Mouse (Mus musculus): Measurements from ENCODE around the gene Fbxl17.
A peak's percentile ranks its signal among the peaks of the same experiment; 100 is the strongest.

Gene Fbxl17

GRCm38 (mm10) chr17:63459712-63460495, 39.9 kb downstream of the Fbxl17 start:
- no peak for DNase-seq

DNA sequence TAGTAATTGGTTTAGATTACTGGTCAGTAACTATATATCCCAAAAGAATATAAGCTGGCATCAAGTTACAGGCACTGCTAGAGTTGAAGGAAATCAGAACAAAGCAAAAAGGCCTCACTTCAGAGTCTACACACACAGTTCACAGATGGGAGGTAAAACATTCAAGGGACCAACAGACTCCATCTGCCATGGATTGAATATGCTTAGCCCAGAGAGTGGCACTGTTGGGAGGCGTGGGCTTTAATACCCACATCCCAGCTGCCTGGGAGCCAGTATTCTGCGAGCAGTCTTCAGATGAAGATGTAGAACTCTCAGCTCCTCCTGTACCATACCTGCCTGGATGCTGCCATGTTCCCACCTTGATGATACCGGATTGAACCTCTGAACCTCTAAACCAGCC, 41.8 kb downstream of the Fbxl17 start:
- DNase-seq: no peak

DNA sequence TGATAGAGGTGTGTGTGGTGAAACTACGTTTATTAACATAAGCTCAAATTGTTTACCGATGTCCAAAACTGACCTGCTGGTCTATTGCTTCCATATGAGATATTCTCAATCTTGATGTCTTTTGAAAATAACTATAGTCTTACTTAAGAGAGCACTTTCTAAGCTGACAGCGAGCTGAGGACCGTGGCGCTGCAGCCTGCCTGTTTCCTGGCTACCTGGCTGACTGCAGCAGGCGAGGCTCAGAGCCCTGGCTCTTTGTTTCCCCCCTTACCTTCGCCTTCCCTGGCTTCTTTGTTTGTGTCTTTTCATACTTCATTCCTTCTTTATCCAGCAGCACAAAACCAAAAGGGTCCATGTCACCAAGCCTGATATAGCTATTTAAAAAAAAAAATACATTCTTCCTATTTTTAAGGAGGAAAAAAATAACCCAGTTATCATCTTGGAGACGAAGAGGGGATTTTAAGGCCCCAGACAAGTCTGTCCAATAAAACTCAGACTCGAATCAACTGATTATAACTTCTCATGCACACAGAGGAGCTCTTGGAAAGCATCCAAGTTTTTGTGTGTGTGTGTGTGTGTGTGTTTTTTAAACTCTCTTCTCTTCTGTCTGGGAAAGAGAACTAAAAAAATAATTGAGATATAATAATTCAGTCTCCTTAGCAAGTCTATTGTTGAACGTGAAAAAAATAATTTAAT, 48.4 kb downstream of the Fbxl17 start:
- no peak for DNase-seq

DNA sequence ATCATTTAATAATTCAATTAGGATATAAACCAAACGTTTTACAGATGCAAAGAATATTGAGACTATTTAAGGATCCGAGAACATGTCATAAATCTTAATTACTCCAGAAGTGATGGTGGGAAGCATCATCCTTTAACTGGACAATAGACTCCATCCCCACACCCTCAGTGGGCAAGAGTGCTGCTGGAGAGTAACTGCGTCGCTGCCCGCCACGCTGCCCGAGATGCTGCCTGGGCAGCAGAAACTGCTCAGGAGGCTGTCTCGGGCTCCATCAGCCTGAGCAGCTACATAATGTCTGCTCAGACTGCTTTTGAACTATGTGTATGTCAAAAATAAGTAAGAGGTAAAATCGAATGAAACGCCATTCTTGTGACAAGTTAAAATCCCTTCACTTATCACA, 52.1 kb downstream of the Fbxl17 start:
- no peak for DNase-seq

GRCm38 (mm10) chr17:63446971-63447679, 52.7 kb downstream of the Fbxl17 start:
- no peak for DNase-seq

DNA sequence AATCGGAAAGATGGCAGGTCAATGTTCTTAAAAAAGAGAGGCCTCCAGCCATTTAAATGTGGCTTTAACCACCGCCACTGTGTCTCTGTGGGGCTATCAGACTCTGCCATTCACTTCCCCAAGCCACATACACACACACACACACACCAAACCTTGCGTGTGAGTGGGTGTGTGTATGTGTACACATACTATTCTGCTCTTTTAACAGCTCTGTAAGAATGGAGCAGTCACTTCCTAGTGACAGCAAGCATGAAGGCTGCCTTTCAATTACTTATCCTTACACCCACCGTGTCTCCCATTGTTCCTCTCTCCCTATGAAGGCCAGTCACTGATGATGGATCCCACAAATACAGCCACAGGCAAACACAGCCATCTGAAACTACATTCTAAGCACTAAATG, 54.6 kb downstream of the Fbxl17 start:
- DNase-seq: no peak

GRCm38 (mm10) chr17:63437424-63437823, 62.4 kb downstream of the Fbxl17 start:
- DNase-seq: no peak

- DNase-seq: peak in 1 of 2 experiments; percentile 58
Observed at GRCm38 (mm10) chr17:63434081-63434480, 65.7 kb downstream of the Fbxl17 start.

- no peak for DNase-seq
Observed at GRCm38 (mm10) chr17:63431650-63432049, 68.2 kb downstream of the Fbxl17 start.

GRCm38 (mm10) chr17:63430395-63431075, 69.3 kb downstream of the Fbxl17 start:
- no peak for DNase-seq

DNA sequence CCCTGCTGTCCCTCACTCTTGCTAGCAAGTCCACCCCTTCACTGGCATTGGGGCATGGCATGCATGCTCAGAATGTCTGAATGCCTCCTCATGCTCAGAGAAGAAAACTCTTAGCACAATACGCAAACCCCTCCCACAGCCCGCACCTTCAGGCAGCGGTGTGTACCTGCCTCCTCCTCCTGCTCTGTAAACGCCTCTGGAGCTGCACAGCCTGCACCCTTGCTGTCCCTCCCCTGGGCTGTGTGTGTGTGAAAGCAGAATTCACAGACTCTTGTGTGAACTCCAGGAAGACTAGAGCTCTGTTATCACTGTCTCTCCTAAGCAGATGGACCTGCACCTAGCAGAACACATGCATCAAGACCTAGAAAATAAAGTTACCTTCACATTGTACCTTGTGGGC, 76.0 kb downstream of the Fbxl17 start:
- no peak for DNase-seq

- DNase-seq: no peak
Observed at GRCm38 (mm10) chr17:63422685-63423084, 77.1 kb downstream of the Fbxl17 start.

DNA sequence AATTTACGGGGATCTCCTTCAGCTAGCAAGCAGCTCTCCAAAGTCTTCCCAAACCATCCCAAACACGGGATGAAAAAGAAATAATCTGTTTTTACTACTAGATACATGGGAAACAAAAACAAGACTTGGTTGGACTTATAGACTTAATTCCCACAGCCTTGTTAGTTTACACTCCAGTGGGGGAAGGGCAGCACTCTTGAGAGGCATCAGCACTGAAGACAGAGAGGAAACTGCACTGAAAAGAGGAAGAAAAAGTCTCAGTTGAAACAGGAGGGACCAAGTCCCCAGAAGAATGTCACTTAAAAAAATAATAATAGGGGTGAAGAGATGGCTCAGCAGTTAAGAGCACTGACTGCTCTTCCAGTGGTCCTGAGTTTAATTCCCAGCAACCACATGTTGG, 78.0 kb downstream of the Fbxl17 start:
- no peak for DNase-seq

- DNase-seq: no peak
Observed at GRCm38 (mm10) chr17:63419503-63419902, 80.3 kb downstream of the Fbxl17 start.

- DNase-seq: peak in 1 of 2 experiments; percentile 35
Observed at GRCm38 (mm10) chr17:63413973-63414580, 85.7 kb downstream of the Fbxl17 start.

- no peak for DNase-seq
Observed at GRCm38 (mm10) chr17:63411564-63411963, 88.3 kb downstream of the Fbxl17 start.

GRCm38 (mm10) chr17:63410101-63410500, 89.7 kb downstream of the Fbxl17 start:
- no peak for DNase-seq

- no peak for DNase-seq
Observed at GRCm38 (mm10) chr17:63405955-63406354, 93.9 kb downstream of the Fbxl17 start.

GRCm38 (mm10) chr17:63405471-63405870, 94.3 kb downstream of the Fbxl17 start:
- DNase-seq: no peak

GRCm38 (mm10) chr17:63404968-63405367, 94.8 kb downstream of the Fbxl17 start:
- peak in 1 of 2 experiments; percentile 31 for DNase-seq

GRCm38 (mm10) chr17:63403801-63404415, 95.9 kb downstream of the Fbxl17 start:
- DNase-seq: no peak
